Mouse (Mus musculus) embryonic facial prominence, embryonic 11.5 days (tissue): ENCODE data around the gene Lzts2. TPM values are rescaled to one million over a fixed set of nuclear protein-coding genes. Genes with fewer than 3 reads are reported as not detected.
A peak's percentile ranks its signal among the peaks of the same experiment; 100 is the strongest.

ENCODE experiments used
- ATAC-seq: fragments of 200-750 bp; cut with Nextera tagmentation; replicated peaks from 2 replicates; pipeline ENCODE4 v1.8.0; 2017; ENCODE audit warnings: low read depth; ENCODE audit not compliant: insufficient number of reproducible peaks, low FRiP score, low TSS enrichment
- DNase-seq: peaks from one replicate; pipeline ENCODE4 v3.0.0-alpha.2; 2015; ENCODE audit warnings: low spot score
- H3K27ac ChIP-seq: fragments of 300-500 bp; sonication (generic); replicated peaks from 2 replicates; pipeline ENCODE4 v1.5.1; 2014; ENCODE audit warnings: mild to moderate bottlenecking, low read depth, low read length, control low read depth
- H3K27me3 ChIP-seq: fragments of 300-500 bp; sonication (generic); 2 replicates; pipeline ENCODE4 v1.6.1; 2014; ENCODE audit warnings: mild to moderate bottlenecking, low read length, moderate library complexity, mixed read lengths; ENCODE audit not compliant: control insufficient read depth, insufficient read depth
- H3K36me3 ChIP-seq: fragments of 300-500 bp; sonication (generic); replicated peaks from 2 replicates; pipeline ENCODE4 v1.6.1; 2014; ENCODE audit warnings: low read depth, mild to moderate bottlenecking, low read length, moderate library complexity, mixed read lengths; ENCODE audit not compliant: control insufficient read depth, insufficient read depth
- H3K4me1 ChIP-seq: fragments of 300-500 bp; sonication (generic); 2 replicates; pipeline ENCODE4 v1.6.1; 2014; ENCODE audit warnings: low read length, mixed read lengths; ENCODE audit not compliant: control insufficient read depth, insufficient read depth
- H3K4me2 ChIP-seq: fragments of 300-500 bp; sonication (generic); 2 replicates; pipeline ENCODE4 v1.6.1; 2014; ENCODE audit warnings: low read depth, mild to moderate bottlenecking, control low read depth, low read length, moderate library complexity
- H3K4me3 ChIP-seq: fragments of 300-500 bp; sonication (generic); 2 replicates; pipeline ENCODE4 v1.5.1; 2014; ENCODE audit warnings: low read depth, low read length, control low read depth
- H3K9ac ChIP-seq: fragments of 300-500 bp; sonication (generic); replicated peaks from 2 replicates; pipeline ENCODE4 v1.6.1; 2014; ENCODE audit warnings: mild to moderate bottlenecking, control low read depth, low read length
- H3K9me3 ChIP-seq: fragments of 300-500 bp; sonication (generic); replicated peaks from 2 replicates; pipeline ENCODE4 v1.6.1; 2016; ENCODE audit warnings: mild to moderate bottlenecking, low read length, inconsistent platforms, mixed read lengths; ENCODE audit not compliant: control insufficient read depth
- WGBS: fragments of 180-500 bp; shearing (Covaris S2); extraction: QIAGEN DNeasy Blood & Tissue Kit; methylation state at CpG from one replicate; pipeline ENCODE4 v1.1.7; 2014; 5-methylcytosine and 5-hydroxymethylcytosine counted together
- polyA plus RNA-seq: library from polyadenylated mRNA; unstranded; fragments of >200 nt; fragmentation: Nextera tagmentation; extraction: Ambion mirVana; gene quantifications from 2 replicates; pipeline ENCODE4 v1.2.1, GENCODE M21; 2014

Lzts2 gene
- polyA plus RNA-seq, 1 experiment from 2014 or later = 53.2 TPM

GRCm38 (mm10) chr19:45005957-45006712 is 8.1 kb upstream of the Lzts2 start, which contains the start of gene Mrpl43:
Gene Mrpl43 (minus strand): TSS chr19:45006442.
- under 1% methylated on average over 82 of the region's 82 CpGs for WGBS
- no peaks in the 10 kb centered on the region for H3K9me3 ChIP-seq
- H3K36me3 ChIP-seq = peaks cover 6% of the 10 kb centered on the region
- H3K27me3 ChIP-seq = no peaks in the 10 kb centered on the region
- H3K4me1 ChIP-seq = peaks cover 6% of the 10 kb centered on the region; the same call in 1 of the 2 replicates
- peak; percentile 85 for ATAC-seq
- peak within 1 kb of the TSS; percentile 73 for H3K27ac ChIP-seq
- H3K4me2 ChIP-seq = peak within 1 kb of the TSS; percentile 89
- peak within 1 kb of the TSS; percentile 92 for H3K4me3 ChIP-seq
- DNase-seq = peak; percentile 96
- H3K9ac ChIP-seq = peak within 1 kb of the TSS; percentile 72

GRCm38 (mm10) chr19:45007021-45007420 is 7.2 kb upstream of the Lzts2 start:
- Histone ChIP-seq H3K4me2 (peak overlapping the region; percentile 89), H3K4me3 (peak overlapping the region; percentile 92), H3K27ac (no peak overlapping the region), H3K27me3 (no peaks in the 10 kb centered on the region), H3K9ac (peak overlapping the region; percentile 59), H3K36me3 (peaks cover 6% of the 10 kb centered on the region), H3K4me1 (peaks cover 6% of the 10 kb centered on the region; the same call in 1 of the 2 replicates), H3K9me3 (no peaks in the 10 kb centered on the region)
- ATAC-seq (no peak), DNase-seq (no peak)
- 42% methylated on average over 17 of the region's 17 CpGs for WGBS

- DNase-seq (no peak), ATAC-seq (no peak)
- H3K4me3 ChIP-seq = peak overlapping the region; percentile 92
- peak overlapping the region; percentile 89 for H3K4me2 ChIP-seq
- H3K9ac ChIP-seq = peak overlapping the region; percentile 59
- no peaks in the 10 kb centered on the region for H3K27me3 ChIP-seq
- H3K9me3 ChIP-seq = no peaks in the 10 kb centered on the region
- no peak overlapping the region for H3K27ac ChIP-seq
- peaks cover 6% of the 10 kb centered on the region for H3K36me3 ChIP-seq
- H3K4me1 ChIP-seq = peaks cover 6% of the 10 kb centered on the region; the same call in 1 of the 2 replicates
- 94% methylated on average over 20 of the region's 20 CpGs for WGBS
Observed at GRCm38 (mm10) chr19:45007425-45008191, 6.6 kb upstream of the Lzts2 start.

- no peak for DNase-seq
- no peaks in the 10 kb centered on the region for H3K27me3 ChIP-seq
- H3K9ac ChIP-seq = no peak overlapping the region
- no peak overlapping the region for H3K4me2 ChIP-seq
- ATAC-seq = no peak
- H3K36me3 ChIP-seq = peaks cover 6% of the 10 kb centered on the region
- 89% methylated on average over 4 of the region's 4 CpGs for WGBS
- peaks cover 6% of the 10 kb centered on the region; the same call in 1 of the 2 replicates for H3K4me1 ChIP-seq
- H3K9me3 ChIP-seq = no peaks in the 10 kb centered on the region
- no peak overlapping the region for H3K4me3 ChIP-seq
- H3K27ac ChIP-seq = no peak overlapping the region
Observed at GRCm38 (mm10) chr19:45010646-45011045, 3.6 kb upstream of the Lzts2 start.

- DNase-seq = no peak
- H3K9me3 ChIP-seq = no peaks in the 10 kb centered on the region
- no peak overlapping the region for H3K4me2 ChIP-seq
- WGBS = 80% methylated on average over 8 of the region's 8 CpGs
- H3K36me3 ChIP-seq = peaks cover 6% of the 10 kb centered on the region
- no peak overlapping the region for H3K4me3 ChIP-seq
- no peaks in the 10 kb centered on the region for H3K27me3 ChIP-seq
- peaks cover 2% of the 10 kb centered on the region; the same call in 1 of the 2 replicates for H3K4me1 ChIP-seq
- H3K9ac ChIP-seq = peak overlapping the region; percentile 39
- ATAC-seq = no peak
- peak overlapping the region; percentile 97; the same call in 1 of the 2 replicates for H3K27ac ChIP-seq
Observed at GRCm38 (mm10) chr19:45012219-45012618, 2.0 kb upstream of the Lzts2 start.

GRCm38 (mm10) chr19:45012636-45013035 is 1.6 kb upstream of the Lzts2 start:
- H3K4me1 ChIP-seq = no peaks in the 10 kb centered on the region
- H3K9me3 ChIP-seq = no peaks in the 10 kb centered on the region
- H3K9ac ChIP-seq = peak overlapping the region; percentile 39
- H3K27me3 ChIP-seq = no peaks in the 10 kb centered on the region
- peak overlapping the region; percentile 97; the same call in 1 of the 2 replicates for H3K27ac ChIP-seq
- H3K4me2 ChIP-seq = no peak overlapping the region
- no peak for ATAC-seq
- H3K4me3 ChIP-seq = no peak overlapping the region
- peaks cover 6% of the 10 kb centered on the region for H3K36me3 ChIP-seq
- 47% methylated on average over 6 of the region's 6 CpGs for WGBS
- DNase-seq = peak; percentile 72

- Histone ChIP-seq H3K27ac (peak overlapping the region; percentile 97), H3K4me3 (peak overlapping the region; percentile 3; the same call in 1 of the 2 replicates), H3K9ac (no peak overlapping the region; the same call in 1 of the 2 replicates), H3K9me3 (no peaks in the 10 kb centered on the region), H3K4me1 (no peaks in the 10 kb centered on the region), H3K4me2 (0 out of 2 replicates have a peak overlapping the region, but pooled peaks have one; percentile 13), H3K27me3 (no peaks in the 10 kb centered on the region), H3K36me3 (peaks cover 6% of the 10 kb centered on the region)
- WGBS = 50% methylated on average over 6 of the region's 6 CpGs
- DNase-seq = peak; percentile 84
- ATAC-seq = no peak; the same call in 1 of the 2 replicates
Observed at GRCm38 (mm10) chr19:45013581-45014225, 511 bp upstream of the Lzts2 start.
